Mouse (Mus musculus) right cerebral cortex, postnatal 10 days (tissue): ENCODE results near the gene Prkcb.

Experiments
- DNase-seq, 2 experiments: peaks; one replicate each; pipeline ENCODE4 v3.0.0; 2021; ENCODE audit warnings: low spot score in 2 of 2

Prkcb gene

DNA sequence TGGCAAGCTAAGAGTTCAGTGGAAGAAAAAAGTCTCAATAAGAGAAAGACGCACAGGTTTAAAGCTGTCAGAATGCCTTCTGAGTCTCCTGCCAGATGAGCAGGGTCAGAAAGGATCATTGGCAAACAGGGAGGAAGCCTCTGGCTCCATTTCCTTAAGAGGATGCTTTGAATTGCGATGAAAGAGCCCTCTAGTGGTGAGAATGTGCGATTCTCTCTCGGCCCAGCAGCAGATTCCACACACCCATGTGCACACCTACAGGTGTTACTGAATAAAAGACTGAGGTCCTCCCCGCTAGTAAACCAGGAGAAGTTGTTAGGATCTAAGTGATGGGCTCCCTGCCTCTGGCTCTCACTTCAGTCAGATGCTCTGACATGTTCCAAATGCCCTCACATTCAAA is 379.4 kb downstream of the Prkcb start:
- peak; percentile 51 to 61 for DNase-seq

- DNase-seq: no peak
Measured at GRCm38 (mm10) chr7:122670442-122670872, 381.9 kb downstream of the Prkcb start, which contains the start of gene Cacng3. Cacng3 (plus strand) TSS chr7:122670492.

DNA sequence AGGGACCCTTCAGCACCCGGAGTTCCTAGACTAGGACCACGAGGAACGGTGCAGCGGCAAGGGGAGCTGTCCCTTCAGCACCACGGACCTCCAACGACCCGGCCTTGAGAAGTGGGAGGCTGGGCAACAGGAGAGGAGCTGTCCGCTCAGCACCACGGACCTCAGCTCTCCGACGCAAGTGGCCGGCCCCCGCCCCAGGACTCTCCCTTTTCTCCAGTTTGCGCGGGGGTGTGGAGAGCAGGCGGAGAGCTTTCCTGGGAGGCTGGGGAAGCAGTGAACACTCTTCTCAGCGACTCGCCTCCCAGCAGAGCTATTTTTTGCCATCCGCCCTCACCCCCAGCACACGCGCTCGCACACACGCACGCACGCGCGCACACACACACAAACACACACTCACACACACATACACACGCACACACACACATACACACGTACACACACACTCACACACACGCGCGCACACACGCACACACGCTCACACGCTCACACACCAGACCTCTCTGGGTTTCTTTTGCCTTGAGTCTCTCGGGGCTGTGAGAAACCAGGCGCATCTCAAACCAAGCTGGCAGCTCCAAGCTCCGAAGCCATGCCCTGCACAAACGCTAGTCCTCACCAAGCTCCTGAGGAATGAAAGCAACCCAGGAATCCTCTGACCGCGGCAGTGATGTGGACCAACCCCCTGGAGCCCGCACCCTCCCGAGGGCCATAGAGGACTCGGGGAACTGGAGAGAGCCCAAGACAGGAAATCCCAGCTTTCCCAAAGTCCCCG is 382.5 kb downstream of the Prkcb start:
- peak; percentile 88 to 89 for DNase-seq

DNA sequence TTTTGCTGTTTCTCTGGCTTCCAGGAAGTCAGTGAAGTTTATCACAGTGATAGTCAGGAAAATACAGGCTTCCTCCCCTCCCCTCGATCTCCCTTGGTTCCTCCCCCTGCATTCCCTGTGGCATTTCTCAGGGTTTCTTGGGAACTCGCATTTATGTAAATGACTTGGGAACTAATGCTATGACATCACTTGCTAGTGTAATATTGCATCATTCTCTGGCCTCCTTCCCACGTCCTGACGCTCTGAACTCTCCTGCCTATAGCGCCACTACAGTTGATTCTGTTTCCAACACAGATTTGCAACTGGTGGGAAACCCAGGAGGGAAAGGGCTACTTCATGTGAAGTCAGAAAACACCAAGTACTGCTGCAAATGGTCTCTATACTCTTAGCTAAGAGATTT is 384.4 kb downstream of the Prkcb start:
- peak; percentile 50 to 63 for DNase-seq

GRCm38 (mm10) chr7:122675207-122675606 is 386.7 kb downstream of the Prkcb start:
- no peak for DNase-seq
